Mouse (Mus musculus) layer of hippocampus, postnatal 10 days (tissue): ENCODE data around the gene Ccdc188. TPM values are rescaled to one million over a fixed set of nuclear protein-coding genes. Genes with fewer than 3 reads are reported as not detected.

Experiments
- total RNA-seq, 2 experiments: library from RNA; stranded (reverse); gene quantifications; 2 replicates each; pipeline ENCODE4 v1.2.3; 2021

The Ccdc188 gene
- total RNA-seq, 2 experiments from 2014 or later: not detected

Other genes with a start within 250 kb of the Ccdc188 start
- not detected for gene Vpreb2, start 237.5 kb upstream of the Ccdc188 start, total RNA-seq
- gene Dgcr6, start 165.0 kb upstream of the Ccdc188 start, total RNA-seq: 100 to 1,000 TPM in 1 of 2 experiments, 10 to 100 TPM in 1; 87.0 to 112 TPM
- gene Prodh, start 127.7 kb upstream of the Ccdc188 start, total RNA-seq: 10 to 100 TPM; 15.8 to 17.3 TPM
- 10 to 100 TPM; 76.3 to 78.0 TPM for gene Rtn4r, start 90.2 kb upstream of the Ccdc188 start, total RNA-seq
- gene Zdhhc8, start 17.3 kb downstream of the Ccdc188 start, total RNA-seq: 10 to 100 TPM; 73.9 to 75.1 TPM
- gene Trmt2a, start 30.8 kb downstream of the Ccdc188 start, total RNA-seq: 10 to 100 TPM; 54.4 to 65.1 TPM
- 100 to 1,000 TPM; 133 to 147 TPM for gene Ranbp1, start 30.9 kb downstream of the Ccdc188 start, total RNA-seq
- gene Gm49776, start 40.4 kb downstream of the Ccdc188 start, total RNA-seq: not detected
- 10 to 100 TPM; 39.1 to 41.4 TPM for gene Dgcr8, start 71.4 kb downstream of the Ccdc188 start, total RNA-seq
- gene Tango2, start 130.2 kb downstream of the Ccdc188 start, total RNA-seq: 100 to 1,000 TPM; 100 to 102 TPM
- gene Arvcf, start 130.3 kb downstream of the Ccdc188 start, total RNA-seq: 10 to 100 TPM; 46.2 to 53.9 TPM
- 10 to 100 TPM; 22.1 to 28.4 TPM for gene Txnrd2, start 208.5 kb downstream of the Ccdc188 start, total RNA-seq
- 10 to 100 TPM; 55.3 to 59.8 TPM for gene Comt, start 209.0 kb downstream of the Ccdc188 start, total RNA-seq